Mouse (Mus musculus) urinary bladder, postnatal 14 days (tissue): ENCODE measurements around the gene Gm9936.
A peak's percentile ranks its signal among the peaks of the same experiment; 100 is the strongest.
"Not testable (repeated sequence)": the region's sequence is repeated elsewhere in the genome, so short reads cannot be mapped to it uniquely, and the experiment has no call there.

Experiments
- DNase-seq: peaks from one replicate; pipeline ENCODE4 v3.0.0; 2021; ENCODE audit warnings: low spot score

The Gm9936 gene

GRCm38 (mm10) chr5:114858582-114858981 lies at the start of gene Gm9936:
TSS of gene Gm9936 (minus strand) at chr5:114858682.
- no peak for DNase-seq

- DNase-seq: peak; percentile 38
These were observed 43.9 kb upstream of the Gm9936 start for GRCm38 (mm10) chr5:114902413-114902812.

- no peak for DNase-seq
These were observed 40.4 kb upstream of the Gm9936 start for GRCm38 (mm10) chr5:114898857-114899256.

GRCm38 (mm10) chr5:114897374-114897793 lies 38.9 kb upstream of the Gm9936 start:
- no peak for DNase-seq

GRCm38 (mm10) chr5:114896688-114897373 lies 38.3 kb upstream of the Gm9936 start, which contains the start of gene Oasl2:
TSS of gene Oasl2 (plus strand) at chr5:114896936.
- DNase-seq: no peak

GRCm38 (mm10) chr5:114895542-114895941 lies 37.1 kb upstream of the Gm9936 start:
- DNase-seq: no peak

- DNase-seq: no peak
These were observed 30.5 kb upstream of the Gm9936 start for GRCm38 (mm10) chr5:114888995-114889394.

- DNase-seq: no peak
These were observed 28.3 kb upstream of the Gm9936 start for GRCm38 (mm10) chr5:114886801-114887200.

GRCm38 (mm10) chr5:114883022-114883421 lies 24.5 kb upstream of the Gm9936 start:
- no peak for DNase-seq

- DNase-seq: not testable (repeated sequence)
These were observed 23.8 kb upstream of the Gm9936 start for GRCm38 (mm10) chr5:114882319-114882718.

GRCm38 (mm10) chr5:114879399-114879798 lies 20.9 kb upstream of the Gm9936 start:
- no peak for DNase-seq

GRCm38 (mm10) chr5:114877487-114877886 lies 19.0 kb upstream of the Gm9936 start:
- no peak for DNase-seq

- DNase-seq: no peak
These were observed 17.8 kb upstream of the Gm9936 start for GRCm38 (mm10) chr5:114876331-114876730.

- DNase-seq: peak; percentile 40
These were observed 17.4 kb upstream of the Gm9936 start for GRCm38 (mm10) chr5:114875858-114876257.

- no peak for DNase-seq
These were observed 6.8 kb upstream of the Gm9936 start for GRCm38 (mm10) chr5:114865279-114865678.

GRCm38 (mm10) chr5:114864813-114865212 lies 6.3 kb upstream of the Gm9936 start:
- DNase-seq: no peak

- DNase-seq: no peak
These were observed 3.2 kb upstream of the Gm9936 start for GRCm38 (mm10) chr5:114861730-114862129.

GRCm38 (mm10) chr5:114859253-114859652 lies 771 bp upstream of the Gm9936 start:
- DNase-seq: peak; percentile 79

GRCm38 (mm10) chr5:114853364-114853763 lies 5.1 kb downstream of the Gm9936 start, which contains the start of gene 4930519G04Rik:
TSS of gene 4930519G04Rik (plus strand) at chr5:114853664.
- not testable (repeated sequence) for DNase-seq

GRCm38 (mm10) chr5:114851565-114852236 lies 6.8 kb downstream of the Gm9936 start:
- DNase-seq: no peak

- DNase-seq: not testable (repeated sequence)
These were observed 14.1 kb downstream of the Gm9936 start for GRCm38 (mm10) chr5:114844371-114844770.

- no peak for DNase-seq
These were observed 15.8 kb downstream of the Gm9936 start for GRCm38 (mm10) chr5:114842674-114843073.

GRCm38 (mm10) chr5:114842155-114842554 lies 16.3 kb downstream of the Gm9936 start:
- DNase-seq: not testable (repeated sequence)
